Mouse (Mus musculus) kidney, adult 2 months (tissue): ENCODE measurements around the gene Mgat4a. TPM values are rescaled to one million over a fixed set of nuclear protein-coding genes. Genes with fewer than 3 reads are reported as not detected.

ENCODE experiments used
- DNase-seq: peaks from one replicate; pipeline ENCODE4 v3.0.0; 2021
- H3K27ac ChIP-seq: fragments of 200-500 bp; 2 replicates; pipeline ENCODE4 v1.5.1; 2012; ENCODE audit warnings: low read depth, low read length, control low read depth, inconsistent platforms; ENCODE audit not compliant: insufficient read depth
- H3K27me3 ChIP-seq: fragments of 200-500 bp; replicated peaks from 2 replicates; pipeline ENCODE4 v1.6.1; 2012; ENCODE audit warnings: mild to moderate bottlenecking, moderate library complexity, low read length, inconsistent platforms; ENCODE audit not compliant: control insufficient read depth, insufficient read depth
- H3K36me3 ChIP-seq: fragments of 200-500 bp; 2 replicates; pipeline ENCODE4 v1.6.1; 2012; ENCODE audit warnings: mild to moderate bottlenecking, moderate library complexity, low read length, inconsistent platforms; ENCODE audit not compliant: control insufficient read depth, insufficient read depth
- H3K4me1 ChIP-seq: fragments of 200-500 bp; 2 replicates; pipeline ENCODE4 v1.6.1; 2011; ENCODE audit warnings: low read length; ENCODE audit not compliant: control insufficient read depth, insufficient read depth
- H3K4me3 ChIP-seq: fragments of 200-500 bp; 2 replicates; pipeline ENCODE4 v1.5.1; 2011; ENCODE audit warnings: mild to moderate bottlenecking, low read depth, low read length, control low read depth; ENCODE audit not compliant: insufficient read depth
- CTCF ChIP-seq: fragments of 200-500 bp; conservative IDR thresholded peaks from 2 replicates; pipeline ENCODE4 v1.5.1; 2011; ENCODE audit warnings: low read depth, mild to moderate bottlenecking, control low read depth, low read length, moderate library complexity, mixed read lengths; ENCODE audit not compliant: insufficient read depth, insufficient read length
- POLR2A ChIP-seq: fragments of 200-500 bp; IDR thresholded peaks from one replicate; pipeline ENCODE4 v1.6.1; 2011; ENCODE audit warnings: low read depth, low read length, control low read depth
- WGBS: fragments of 180-500 bp; shearing (Covaris S2); methylation state at CpG from one replicate; pipeline ENCODE4 v1.1.7; 2018; 5-methylcytosine and 5-hydroxymethylcytosine counted together
- polyA plus RNA-seq: library from polyadenylated mRNA; depleted of rRNA; stranded (reverse); fragments of >200 nt; gene quantifications from 2 replicates; pipeline ENCODE4 v1.2.3, GENCODE M21; 2012

The Mgat4a gene
- polyA plus RNA-seq, 1 experiment = 12.8 TPM

DNA sequence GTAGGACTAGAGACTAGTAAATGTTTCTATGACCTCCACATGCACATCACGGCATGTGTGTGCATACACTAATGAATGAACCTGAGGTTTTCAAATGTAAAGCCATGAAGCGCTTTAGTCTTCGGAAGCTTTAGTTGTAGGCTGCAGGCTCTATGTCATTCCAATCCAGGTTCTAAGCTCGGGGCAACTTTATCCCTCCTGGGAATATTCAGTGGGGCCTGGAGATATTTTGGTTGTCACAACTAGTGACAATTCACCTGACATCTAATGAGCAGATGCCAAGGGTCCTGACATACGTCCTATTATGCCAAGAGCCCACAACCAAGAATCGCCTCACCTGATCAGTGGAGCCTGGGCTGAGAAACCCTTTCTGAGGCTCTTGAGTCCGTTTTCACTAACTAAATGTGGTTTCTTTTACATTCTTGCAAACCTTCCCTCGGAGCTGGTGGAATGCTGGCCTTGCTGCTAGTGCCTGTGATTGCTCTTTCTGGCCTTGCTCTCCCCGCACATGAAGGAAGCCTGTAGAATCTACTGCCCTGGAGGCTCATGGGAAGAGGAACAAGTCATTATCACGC is 75.9 kb downstream of the Mgat4a start:
- H3K36me3 ChIP-seq = no peaks in the 10 kb centered on the region
- no peak for DNase-seq
- no peaks in the 10 kb centered on the region for H3K4me1 ChIP-seq
- H3K4me3 ChIP-seq = no peak overlapping the region
- TF ChIP-seq POLR2A = no peak
- TF ChIP-seq CTCF = no peak
- H3K27ac ChIP-seq = no peak overlapping the region
- WGBS = 90% methylated on average over 10 of the region's 10 CpGs
- H3K27me3 ChIP-seq = no peaks in the 10 kb centered on the region

- Histone ChIP-seq H3K36me3 (no peaks in the 10 kb centered on the region), H3K4me3 (no peak overlapping the region), H3K27ac (no peak overlapping the region), H3K4me1 (no peaks in the 10 kb centered on the region), H3K27me3 (no peaks in the 10 kb centered on the region)
- WGBS = 94% methylated on average over 7 of the region's 7 CpGs
- DNase-seq = no peak
- no peak for TF ChIP-seq CTCF
- no peak for TF ChIP-seq POLR2A
These were observed 83.3 kb downstream of the Mgat4a start for GRCm38 (mm10) chr1:37457546-37457945.

DNA sequence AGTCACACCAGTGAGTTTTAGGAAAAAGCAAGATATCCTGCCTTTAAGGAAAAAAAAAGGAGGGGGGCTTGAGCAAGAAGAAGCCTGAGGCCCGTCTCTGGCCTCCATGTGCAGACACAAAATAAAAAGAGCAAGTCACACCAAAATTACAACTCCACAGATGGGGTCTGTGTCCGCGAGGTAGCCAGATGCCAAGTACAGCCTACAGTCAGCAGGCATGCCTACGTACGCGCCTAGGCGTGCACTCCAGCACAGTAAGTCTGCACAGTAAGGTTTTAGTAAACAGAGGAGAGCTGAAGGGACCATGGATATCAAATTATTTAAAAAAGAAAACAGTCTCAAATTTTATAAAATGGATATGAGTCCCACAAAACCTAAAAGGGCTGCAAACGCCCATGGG is 89.5 kb downstream of the Mgat4a start:
- TF ChIP-seq CTCF (no peak), POLR2A (no peak)
- H3K4me3 ChIP-seq = no peak overlapping the region
- no peaks in the 10 kb centered on the region; the same call in 1 of the 2 replicates for H3K36me3 ChIP-seq
- 95% methylated on average over 8 of the region's 8 CpGs for WGBS
- DNase-seq = no peak
- no peaks in the 10 kb centered on the region for H3K4me1 ChIP-seq
- H3K27ac ChIP-seq = no peak overlapping the region
- no peaks in the 10 kb centered on the region for H3K27me3 ChIP-seq

DNA sequence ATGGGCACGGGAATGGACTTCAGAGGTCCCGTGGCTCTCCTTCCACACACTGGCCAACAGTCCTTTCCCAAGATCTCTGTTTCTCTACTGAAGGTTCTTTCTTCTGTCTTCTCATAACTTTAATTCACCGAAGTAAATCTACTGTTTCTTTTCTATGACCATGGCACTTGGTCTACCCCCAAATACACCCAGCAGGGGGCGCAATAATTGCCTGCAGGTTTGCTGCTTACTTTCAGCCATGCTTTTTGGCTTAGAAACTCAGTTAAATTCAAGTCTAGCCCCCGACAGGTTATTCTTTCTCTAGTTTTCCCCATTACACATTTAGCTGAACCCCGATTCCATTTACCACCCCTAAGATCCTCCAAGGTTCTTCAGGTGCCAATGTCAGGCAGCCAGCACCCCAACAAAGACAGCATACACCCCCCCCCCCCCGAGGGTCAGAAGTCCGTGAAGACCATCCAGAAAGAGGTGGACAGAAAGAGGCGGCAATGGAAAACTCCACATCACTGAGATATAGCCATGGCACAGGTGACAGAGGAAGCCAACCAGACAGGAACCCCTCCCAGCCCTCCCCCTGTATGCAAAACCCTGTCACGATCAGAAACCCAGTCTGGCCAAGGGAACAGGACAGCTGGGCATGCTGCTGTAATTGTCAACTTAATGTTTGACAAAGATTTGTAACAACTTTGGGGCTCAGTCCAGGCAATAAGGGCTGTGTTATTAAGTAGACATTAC is 92.3 kb downstream of the Mgat4a start:
- TF ChIP-seq POLR2A (no peak), CTCF (peak; percentile 59)
- Histone ChIP-seq H3K27me3 (no peaks in the 10 kb centered on the region), H3K4me1 (no peaks in the 10 kb centered on the region), H3K27ac (no peak overlapping the region), H3K4me3 (no peak overlapping the region), H3K36me3 (no peaks in the 10 kb centered on the region; the same call in 1 of the 2 replicates)
- 77% methylated on average over 10 of the region's 10 CpGs for WGBS
- DNase-seq = peak; percentile 36

DNA sequence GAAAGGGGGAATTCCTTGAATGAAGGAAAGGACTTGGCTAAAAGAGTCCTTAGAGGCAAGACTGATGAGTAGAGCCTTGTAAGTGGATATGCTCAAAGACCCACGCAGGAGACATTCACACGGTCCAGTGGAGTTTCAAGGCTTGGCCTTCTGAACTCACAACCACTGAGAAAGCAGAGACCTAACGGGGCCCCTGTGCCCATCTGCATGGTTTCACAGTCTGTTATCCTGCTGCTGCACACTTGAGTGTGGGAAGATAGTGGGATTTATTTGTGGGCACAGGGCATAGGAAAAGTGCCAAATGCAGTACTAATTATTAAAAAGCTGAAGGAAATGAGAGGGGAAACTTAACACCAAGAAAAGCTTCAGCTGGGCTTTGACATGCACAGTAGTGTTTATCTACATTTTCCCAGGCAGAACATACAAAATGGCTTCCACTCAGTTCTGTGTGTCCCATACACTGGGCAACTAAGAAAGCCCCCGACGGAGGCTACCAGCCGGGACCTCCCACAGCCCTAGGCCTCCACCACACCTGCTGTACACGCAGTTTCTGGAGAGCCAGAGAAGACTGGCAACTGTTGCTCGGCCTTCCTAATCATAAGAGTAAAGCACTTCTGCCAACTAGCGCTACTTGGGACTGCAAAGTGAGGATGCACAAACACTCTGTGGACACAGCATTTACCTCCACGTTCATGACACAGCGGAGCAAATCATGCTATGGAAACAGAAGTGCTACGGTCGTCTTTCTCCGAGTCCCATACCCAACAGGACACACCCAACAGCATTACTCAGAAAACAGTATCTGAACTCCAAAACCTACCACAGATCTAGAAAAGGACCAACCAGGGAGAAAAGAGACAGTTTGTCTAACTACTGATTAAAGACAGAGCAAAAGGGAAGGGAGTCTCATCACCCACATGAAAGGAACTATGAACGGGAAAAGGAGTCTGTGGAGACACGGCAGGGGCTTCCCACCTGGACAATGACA is 97.7 kb downstream of the Mgat4a start:
- Histone ChIP-seq H3K27me3 (no peaks in the 10 kb centered on the region), H3K27ac (no peak overlapping the region), H3K36me3 (peaks cover 2% of the 10 kb centered on the region), H3K4me3 (no peak overlapping the region), H3K4me1 (no peaks in the 10 kb centered on the region)
- WGBS = 86% methylated on average over 16 of the region's 16 CpGs
- no peak for TF ChIP-seq POLR2A
- TF ChIP-seq CTCF = no peak
- no peak for DNase-seq

- WGBS = 93% methylated on average over 3 of the region's 3 CpGs
- H3K4me3 ChIP-seq = no peak overlapping the region
- peaks cover 5% of the 10 kb centered on the region; the same call in 1 of the 2 replicates for H3K36me3 ChIP-seq
- no peaks in the 10 kb centered on the region for H3K27me3 ChIP-seq
- TF ChIP-seq CTCF = no peak
- no peak for TF ChIP-seq POLR2A
- no peaks in the 10 kb centered on the region for H3K4me1 ChIP-seq
- H3K27ac ChIP-seq = no peak overlapping the region
- no peak for DNase-seq
These were observed 104.4 kb downstream of the Mgat4a start for GRCm38 (mm10) chr1:37436419-37436818.
